ENCODE assay signal across 8 mouse cellular contexts in genomic region chr8:122720070-122720729, GRCm38 (mm10). TPM values are rescaled to one million over a fixed set of nuclear protein-coding genes. Genes with fewer than 3 reads are reported as not detected.
DNase-seq lines count a peak whose midpoint lies in the region; ATAC-seq and TF ChIP-seq lines count a peak whose summit lies in the region.

No protein-coding gene starts in this region.

- H3K27me3 ChIP-seq in forebrain, postnatal 0 days (ENCODE audit: insufficient read depth, low read length): no peaks in the 10 kb centered on the region
- peaks cover 5% of the 10 kb centered on the region; the same call in 1 of the 2 replicates for H3K27me3 ChIP-seq in stomach, embryonic 16.5 days (ENCODE audit: control insufficient read depth, insufficient read depth, low read length)

- H3K27ac ChIP-seq in forebrain, postnatal 0 days (ENCODE audit: low read depth, low read length): peak overlapping the region; percentile 80
- no peak overlapping the region for H3K27ac ChIP-seq in stomach, embryonic 16.5 days (ENCODE audit: low read length)

- peak; percentile 47 for DNase-seq in embryo, embryonic 10 days (ENCODE audit: low spot score)
- no peak for DNase-seq in embryo, embryonic 9.5 days (ENCODE audit: extremely low spot score)
- peak; percentile 81 for DNase-seq in MN1 (ENCODE audit: low spot score)
- DNase-seq in forebrain, postnatal 0 days: peak; percentile 61
- DNase-seq in kidney, postnatal 10 days: peak; percentile 53
- no peak for DNase-seq in T-cell, adult 2 months (ENCODE audit: low spot score)

- H3K4me3 ChIP-seq in forebrain, postnatal 0 days (ENCODE audit: low read depth, low read length): no peak overlapping the region
- H3K4me3 ChIP-seq in stomach, embryonic 16.5 days (replicated peaks; ENCODE audit: low read length): 0 out of 2 replicates have a peak overlapping the region, but pooled peaks have one; percentile 12

- ATAC-seq in forebrain, postnatal 0 days: peak; percentile 71
- ATAC-seq in megakaryocyte, adult 5-6 weeks (ENCODE audit: poor library complexity, severe bottlenecking): peak; percentile 43
- ATAC-seq in stomach, embryonic 16.5 days (ENCODE audit: insufficient read depth, low FRiP score): peak; percentile 64; the same call in 1 of the 2 replicates

- H3K4me2 ChIP-seq in forebrain, postnatal 0 days (ENCODE audit: low read depth): peak overlapping the region; percentile 48
- peak overlapping the region; percentile 36 for H3K4me2 ChIP-seq in stomach, embryonic 16.5 days (ENCODE audit: low read depth, low read length)

- H3K9me3 ChIP-seq in forebrain, postnatal 0 days (ENCODE audit: low read length): no peaks in the 10 kb centered on the region
- H3K9me3 ChIP-seq in stomach, embryonic 16.5 days (replicated peaks; ENCODE audit: control insufficient read depth, low read length): no peaks in the 10 kb centered on the region

- peaks cover 20% of the 10 kb centered on the region; the same call in 1 of the 2 replicates for H3K4me1 ChIP-seq in forebrain, postnatal 0 days (ENCODE audit: insufficient read depth)
- H3K4me1 ChIP-seq in stomach, embryonic 16.5 days (ENCODE audit: control insufficient read depth, insufficient read depth, low read length): no peaks in the 10 kb centered on the region

- H3K9ac ChIP-seq in forebrain, postnatal 0 days: peak overlapping the region; percentile 37; the same call in 1 of the 2 replicates
- 0 out of 2 replicates have a peak overlapping the region, but pooled peaks have one; percentile 7 for H3K9ac ChIP-seq in stomach, embryonic 16.5 days (ENCODE audit: low read length)

- no peak for TF ChIP-seq CTCF in forebrain, postnatal 0 days (IDR thresholded peaks at IDR 0.05; ENCODE audit: low read depth)

- no peaks in the 10 kb centered on the region for H3K36me3 ChIP-seq in forebrain, postnatal 0 days (ENCODE audit: insufficient read depth)
- no peaks in the 10 kb centered on the region for H3K36me3 ChIP-seq in stomach, embryonic 16.5 days (ENCODE audit: control insufficient read depth, insufficient read depth, low read length)

- 9% methylated on average over 25 of the region's 25 CpGs for WGBS in forebrain, postnatal 0 days
- 6% methylated on average over 25 of the region's 25 CpGs for WGBS in stomach, embryonic 16.5 days

RNA-seq across cellular contexts. Expression of gene Cbfa2t3, which starts 21.3 kb away (rescaled TPM):
- total RNA-seq in forebrain, postnatal 0 days (2014; rRNA removed): 4.5 and 5.6 TPM in 2 replicates
- polyA plus RNA-seq in forebrain, postnatal 0 days (2015; fragmentation: Nextera tagmentation; extraction: Ambion mirVana): 4.9 and 9.5 TPM in 2 replicates
- 29.5 and 30.0 TPM in 2 replicates for total RNA-seq in megakaryocyte, adult 5-6 weeks (2015)
- 25.1 and 26.5 TPM in 2 replicates for total RNA-seq in megakaryocyte, adult 5-6 weeks (2017)
- polyA plus RNA-seq in stomach, embryonic 16.5 days (2015; fragmentation: Nextera tagmentation; extraction: Ambion mirVana): 3.2 and 4.1 TPM in 2 replicates

RNA-seq across cellular contexts. Expression of gene Acsf3, which starts 55.1 kb away (rescaled TPM):
- total RNA-seq in forebrain, postnatal 0 days (2014; rRNA removed): 18.5 and 25.6 TPM in 2 replicates
- polyA plus RNA-seq in forebrain, postnatal 0 days (2015; fragmentation: Nextera tagmentation; extraction: Ambion mirVana): 13.2 and 16.9 TPM in 2 replicates
- total RNA-seq in megakaryocyte, adult 5-6 weeks (2015): 4.3 and 5.0 TPM in 2 replicates
- total RNA-seq in megakaryocyte, adult 5-6 weeks (2017): 3.9 and 5.9 TPM in 2 replicates
- polyA plus RNA-seq in stomach, embryonic 16.5 days (2015; fragmentation: Nextera tagmentation; extraction: Ambion mirVana): 20.1 and 20.9 TPM in 2 replicates

Comparison
In these comparisons a context has a peak if more than half of its experiments do, and no peak if none do; other contexts are left out.
1. DNase-seq: peak in embryo, embryonic 10 days (single experiment), MN1 (single experiment), forebrain, postnatal 0 days (single experiment) and kidney, postnatal 10 days (single experiment); none in embryo, embryonic 9.5 days (single experiment) and T-cell, adult 2 months (single experiment).
2. Peak in every context shown above with its lines, with median percentiles within 50 percentile points of each other: ATAC-seq.